Mouse (Mus musculus): Measurements from ENCODE around the gene Loxl1.

Gene Loxl1

GRCm38 (mm10) chr9:58312944-58313359 is at the start of gene Loxl1:
Gene Loxl1 (minus strand): TSS chr9:58313186.
- DNase-seq (ENCODE audit: low spot score) = peak; percentile 67

GRCm38 (mm10) chr9:58361956-58362355 is 49.0 kb upstream of the Loxl1 start:
- DNase-seq (ENCODE audit: low spot score) = no peak

GRCm38 (mm10) chr9:58361373-58361772 is 48.4 kb upstream of the Loxl1 start:
- DNase-seq (ENCODE audit: low spot score) = no peak

- DNase-seq (ENCODE audit: low spot score) = no peak
These were observed 42.5 kb upstream of the Loxl1 start for GRCm38 (mm10) chr9:58355262-58356050.

- no peak for DNase-seq (ENCODE audit: low spot score)
These were observed 41.7 kb upstream of the Loxl1 start for GRCm38 (mm10) chr9:58354701-58355100.

- DNase-seq (ENCODE audit: low spot score) = no peak
These were observed 40.2 kb upstream of the Loxl1 start for GRCm38 (mm10) chr9:58353224-58353623.

GRCm38 (mm10) chr9:58347795-58348194 is 34.8 kb upstream of the Loxl1 start:
- no peak for DNase-seq (ENCODE audit: low spot score)

GRCm38 (mm10) chr9:58346498-58346897 is 33.5 kb upstream of the Loxl1 start:
- no peak for DNase-seq (ENCODE audit: low spot score)

- no peak for DNase-seq (ENCODE audit: low spot score)
These were observed 33.0 kb upstream of the Loxl1 start for GRCm38 (mm10) chr9:58345963-58346362.

- no peak for DNase-seq (ENCODE audit: low spot score)
These were observed 28.8 kb upstream of the Loxl1 start for GRCm38 (mm10) chr9:58341795-58342194.

- DNase-seq (ENCODE audit: low spot score) = no peak
These were observed 23.8 kb upstream of the Loxl1 start for GRCm38 (mm10) chr9:58336650-58337281.

- DNase-seq (ENCODE audit: low spot score) = no peak
These were observed 18.3 kb upstream of the Loxl1 start for GRCm38 (mm10) chr9:58331276-58331675.

GRCm38 (mm10) chr9:58330293-58330692 is 17.3 kb upstream of the Loxl1 start:
- peak; percentile 75 for DNase-seq (ENCODE audit: low spot score)

- no peak for DNase-seq (ENCODE audit: low spot score)
These were observed 14.4 kb upstream of the Loxl1 start for GRCm38 (mm10) chr9:58327382-58327781.

- DNase-seq (ENCODE audit: low spot score) = no peak
These were observed 13.6 kb upstream of the Loxl1 start for GRCm38 (mm10) chr9:58326477-58327180.

GRCm38 (mm10) chr9:58321681-58322080 is 8.7 kb upstream of the Loxl1 start:
- DNase-seq (ENCODE audit: low spot score) = no peak

- no peak for DNase-seq (ENCODE audit: low spot score)
These were observed 5.3 kb upstream of the Loxl1 start for GRCm38 (mm10) chr9:58318317-58318716.

GRCm38 (mm10) chr9:58317381-58317780 is 4.4 kb upstream of the Loxl1 start:
- no peak for DNase-seq (ENCODE audit: low spot score)

GRCm38 (mm10) chr9:58316784-58317183 is 3.8 kb upstream of the Loxl1 start:
- DNase-seq (ENCODE audit: low spot score) = no peak

GRCm38 (mm10) chr9:58315850-58316249 is 2.9 kb upstream of the Loxl1 start:
- DNase-seq (ENCODE audit: low spot score) = no peak

- DNase-seq (ENCODE audit: low spot score) = no peak
These were observed 1.8 kb upstream of the Loxl1 start for GRCm38 (mm10) chr9:58314682-58315360.

- peak; percentile 76 for DNase-seq (ENCODE audit: low spot score)
These were observed 616 bp downstream of the Loxl1 start for GRCm38 (mm10) chr9:58312196-58312943.

Measured in testis, postnatal 10 days (tissue).